Mouse (Mus musculus) stomach, postnatal 0 days (tissue): Measurements from ENCODE around the gene Tns4. TPM values are rescaled to one million over a fixed set of nuclear protein-coding genes. Genes with fewer than 3 reads are reported as not detected.

Source experiments
- ATAC-seq: fragments of 200-750 bp; cut with Nextera tagmentation; 2 replicates; pipeline ENCODE4 v1.8.0; 2017; ENCODE audit not compliant: low FRiP score, low TSS enrichment
- DNase-seq: peaks from one replicate; pipeline ENCODE4 v3.0.0-alpha.2; 2016; ENCODE audit warnings: low spot score
- H3K27ac ChIP-seq: fragments of 300-500 bp; sonication (generic); replicated peaks from 2 replicates; pipeline ENCODE4 v1.5.1; 2014; ENCODE audit warnings: mild to moderate bottlenecking, control low read depth
- H3K27me3 ChIP-seq: fragments of 300-500 bp; sonication (generic); 2 replicates; pipeline ENCODE4 v1.6.1; 2014; ENCODE audit warnings: low read length; ENCODE audit not compliant: control insufficient read depth, insufficient read depth
- H3K36me3 ChIP-seq: fragments of 300-500 bp; sonication (generic); 2 replicates; pipeline ENCODE4 v1.6.1; 2014; ENCODE audit warnings: low read length, mixed read lengths; ENCODE audit not compliant: control insufficient read depth, insufficient read depth
- H3K4me1 ChIP-seq: fragments of 300-500 bp; sonication (generic); replicated peaks from 2 replicates; pipeline ENCODE4 v1.6.1; 2014; ENCODE audit warnings: antibody characterized with exemption; ENCODE audit not compliant: control insufficient read depth, insufficient read depth
- H3K4me2 ChIP-seq: fragments of 300-500 bp; sonication (generic); replicated peaks from 2 replicates; pipeline ENCODE4 v1.6.1; 2014; ENCODE audit warnings: low read depth, mild to moderate bottlenecking, control low read depth, moderate library complexity
- H3K4me3 ChIP-seq: fragments of 300-500 bp; sonication (generic); 2 replicates; pipeline ENCODE4 v1.5.1; 2014; ENCODE audit warnings: low read depth, low read length, control low read depth
- H3K9ac ChIP-seq: fragments of 300-500 bp; sonication (generic); 2 replicates; pipeline ENCODE4 v1.6.1; 2014; ENCODE audit warnings: mild to moderate bottlenecking, low read length, control low read depth, mixed read lengths
- H3K9me3 ChIP-seq: fragments of 300-500 bp; sonication (generic); 2 replicates; pipeline ENCODE4 v1.6.1; 2016; ENCODE audit warnings: low read length; ENCODE audit not compliant: control insufficient read depth
- CTCF ChIP-seq: IDR thresholded peaks from 2 replicates; pipeline ENCODE4 v1.5.1; 2016; ENCODE audit warnings: antibody characterized with exemption, low read depth, mild to moderate bottlenecking, moderate library complexity
- EP300 ChIP-seq: optimal IDR thresholded peaks from 2 replicates; pipeline ENCODE3; 2016; ENCODE audit warnings: antibody characterized with exemption
- WGBS: fragments of 180-500 bp; shearing (Covaris S2); extraction: QIAGEN DNeasy Blood & Tissue Kit; methylation state at CpG from one replicate; pipeline ENCODE4 v1.1.7; 2014; 5-methylcytosine and 5-hydroxymethylcytosine counted together
- polyA plus RNA-seq: library from polyadenylated mRNA; unstranded; fragments of >200 nt; fragmentation: Nextera tagmentation; extraction: Ambion mirVana; gene quantifications from 2 replicates; pipeline ENCODE4 v1.2.1, GENCODE M21; 2015

The Tns4 gene
- polyA plus RNA-seq, 1 experiment from 2014 or later, result 0.82 TPM

DNA sequence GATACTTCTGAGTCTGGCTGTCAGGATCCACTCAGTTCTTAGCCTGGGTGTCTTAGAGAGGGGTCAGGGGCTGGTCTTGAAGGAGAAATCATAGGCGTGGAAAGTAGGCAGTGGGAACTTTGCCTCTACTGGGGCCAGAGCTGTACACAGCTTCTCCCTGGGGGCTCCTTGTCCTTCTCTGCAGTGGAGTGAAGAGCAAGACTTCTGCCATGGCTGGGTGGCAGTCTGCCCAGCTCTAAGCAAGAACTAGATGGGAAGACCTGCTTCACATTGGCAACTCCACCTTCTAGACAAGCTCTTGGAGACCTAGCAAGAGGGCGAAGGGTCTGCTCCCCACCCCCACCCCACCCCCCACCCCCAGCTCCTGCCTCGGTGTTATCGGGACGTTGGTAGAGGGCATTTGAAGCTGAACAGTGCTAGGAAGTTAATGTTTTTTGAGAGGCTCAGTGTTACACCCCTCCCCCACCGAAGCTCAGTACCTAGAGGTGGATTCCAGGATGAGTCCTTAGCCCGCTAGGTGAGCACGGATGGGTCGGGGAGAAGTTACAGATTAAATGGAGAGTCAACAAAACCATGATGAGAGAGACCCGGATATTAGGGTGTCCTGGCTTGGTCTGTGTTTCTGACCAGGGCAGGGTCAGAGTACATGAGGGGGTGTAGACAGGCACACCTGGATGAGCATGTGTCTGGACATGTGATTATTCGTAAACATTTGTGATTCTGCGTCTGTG is 43.8 kb downstream of the Tns4 start:
- Histone ChIP-seq H3K27me3 (no peaks in the 10 kb centered on the region), H3K36me3 (peaks cover 14% of the 10 kb centered on the region), H3K4me1 (0 out of 2 replicates have a peak, but pooled peaks cover 2% of the 10 kb centered on the region), H3K9me3 (no peaks in the 10 kb centered on the region), H3K27ac (peak overlapping the region; percentile 40; the same call in 1 of the 2 replicates), H3K4me2 (0 out of 2 replicates have a peak overlapping the region, but pooled peaks have one; percentile 11), H3K4me3 (no peak overlapping the region), H3K9ac (peak overlapping the region; percentile 35; the same call in 1 of the 2 replicates)
- DNase-seq, result no peak
- TF ChIP-seq CTCF (no peak), EP300 (no peak)
- no peak for ATAC-seq
- 54% methylated on average over 12 of the region's 12 CpGs for WGBS

DNA sequence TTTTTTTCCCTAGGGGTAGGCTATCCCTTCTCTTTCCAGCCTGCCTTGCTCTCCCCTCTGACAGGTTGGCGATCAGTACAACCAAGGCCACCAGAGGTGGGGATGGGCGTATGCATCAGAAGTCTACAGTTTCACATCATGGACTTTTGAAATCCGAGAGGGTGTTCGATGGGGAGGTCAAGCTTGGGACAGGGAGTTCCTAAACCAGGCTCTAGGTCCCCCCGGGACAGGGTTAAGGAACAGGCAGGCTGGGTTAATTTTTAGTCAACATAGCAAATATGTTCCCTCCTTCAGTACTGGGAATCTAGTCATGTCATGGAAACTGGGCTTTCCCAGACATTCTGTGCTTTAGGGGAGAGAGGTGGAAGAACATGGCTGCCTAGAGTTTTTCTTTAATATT is 44.8 kb downstream of the Tns4 start:
- 50% methylated on average over 5 of the region's 5 CpGs for WGBS
- H3K4me3 ChIP-seq, result no peak overlapping the region

DNA sequence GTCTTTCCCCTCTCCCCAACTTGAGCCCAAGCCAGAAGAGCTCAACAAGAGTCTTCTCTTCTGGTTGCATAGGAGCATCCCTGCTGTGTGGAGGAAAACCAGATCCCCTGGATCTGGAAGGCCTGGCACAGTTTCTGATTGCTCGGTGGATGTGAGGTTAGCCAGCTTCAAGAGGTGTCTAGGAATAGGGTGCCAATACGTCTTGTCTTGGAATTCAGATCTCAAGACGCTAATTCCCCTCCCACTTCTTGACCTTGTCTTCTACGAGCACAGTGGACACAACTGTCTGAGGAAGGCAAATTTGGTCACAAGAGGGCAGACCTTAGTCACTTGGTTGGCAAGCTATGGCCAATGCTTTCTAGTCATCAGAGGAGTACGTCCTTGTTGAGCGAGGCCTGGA is 45.5 kb downstream of the Tns4 start:
- 0 out of 2 replicates have a peak, but pooled peaks cover 2% of the 10 kb centered on the region for H3K4me1 ChIP-seq
- DNase-seq, result no peak
- H3K27me3 ChIP-seq, result no peaks in the 10 kb centered on the region
- no peaks in the 10 kb centered on the region for H3K9me3 ChIP-seq
- H3K36me3 ChIP-seq, result peaks cover 4% of the 10 kb centered on the region; the same call in 1 of the 2 replicates
- H3K27ac ChIP-seq, result no peak overlapping the region
- TF ChIP-seq CTCF, result peak; percentile 52
- TF ChIP-seq EP300, result no peak
- no peak for ATAC-seq
- H3K4me3 ChIP-seq, result no peak overlapping the region
- H3K9ac ChIP-seq, result no peak overlapping the region
- H3K4me2 ChIP-seq, result no peak overlapping the region
- WGBS, result 48% methylated on average over 6 of the region's 6 CpGs

More for the DNA sequence above, 44.8 kb downstream of the Tns4 start:
- Histone ChIP-seq H3K9ac (no peak overlapping the region), H3K27me3 (no peaks in the 10 kb centered on the region), H3K36me3 (peaks cover 9% of the 10 kb centered on the region), H3K9me3 (no peaks in the 10 kb centered on the region), H3K4me2 (no peak overlapping the region; the same call in 1 of the 2 replicates), H3K4me1 (0 out of 2 replicates have a peak, but pooled peaks cover 2% of the 10 kb centered on the region), H3K27ac (no peak overlapping the region)
- DNase-seq (no peak), ATAC-seq (no peak)
- TF ChIP-seq EP300, result no peak
- TF ChIP-seq CTCF, result no peak

DNA sequence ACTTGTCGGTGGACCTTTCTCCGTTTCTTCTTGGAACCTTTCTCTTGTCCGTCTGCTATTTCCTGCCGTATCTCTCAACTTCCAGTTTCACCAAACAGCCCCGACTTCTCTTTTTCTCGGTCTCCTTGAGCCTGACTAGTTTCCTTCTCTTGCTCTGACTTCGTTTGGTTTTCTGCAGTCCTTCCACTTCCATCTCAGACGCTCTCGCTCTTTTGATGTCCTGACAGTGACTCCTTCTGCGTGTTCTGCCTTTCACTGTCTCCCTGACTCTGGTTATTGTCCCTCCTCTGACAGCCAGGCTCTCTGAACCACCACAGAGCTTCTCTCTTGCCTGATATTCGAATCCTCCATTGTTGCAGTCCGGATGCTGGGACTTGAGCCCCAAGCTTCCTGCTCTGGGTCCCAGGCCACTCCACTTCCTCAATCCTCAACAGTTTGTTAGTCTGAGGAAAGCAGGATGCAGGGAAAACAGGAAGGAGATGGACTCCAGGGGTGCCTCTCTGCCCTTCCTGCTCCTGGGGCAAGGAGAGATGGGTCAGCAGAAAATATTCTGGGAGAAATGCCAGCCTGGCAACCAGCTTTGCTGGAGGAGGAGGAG is 46.2 kb downstream of the Tns4 start:
- TF ChIP-seq CTCF, result no peak
- TF ChIP-seq EP300, result no peak
- peak overlapping the region; percentile 87 for H3K4me2 ChIP-seq
- peak overlapping the region; percentile 81 for H3K27ac ChIP-seq
- peak overlapping the region; percentile 43 for H3K4me3 ChIP-seq
- ATAC-seq (no peak), DNase-seq (no peak)
- no peaks in the 10 kb centered on the region for H3K9me3 ChIP-seq
- H3K9ac ChIP-seq, result peak overlapping the region; percentile 56
- 0 out of 2 replicates have a peak, but pooled peaks cover 2% of the 10 kb centered on the region for H3K4me1 ChIP-seq
- H3K36me3 ChIP-seq, result no peaks in the 10 kb centered on the region
- WGBS, result 27% methylated on average over 12 of the region's 12 CpGs
- no peaks in the 10 kb centered on the region for H3K27me3 ChIP-seq

DNA sequence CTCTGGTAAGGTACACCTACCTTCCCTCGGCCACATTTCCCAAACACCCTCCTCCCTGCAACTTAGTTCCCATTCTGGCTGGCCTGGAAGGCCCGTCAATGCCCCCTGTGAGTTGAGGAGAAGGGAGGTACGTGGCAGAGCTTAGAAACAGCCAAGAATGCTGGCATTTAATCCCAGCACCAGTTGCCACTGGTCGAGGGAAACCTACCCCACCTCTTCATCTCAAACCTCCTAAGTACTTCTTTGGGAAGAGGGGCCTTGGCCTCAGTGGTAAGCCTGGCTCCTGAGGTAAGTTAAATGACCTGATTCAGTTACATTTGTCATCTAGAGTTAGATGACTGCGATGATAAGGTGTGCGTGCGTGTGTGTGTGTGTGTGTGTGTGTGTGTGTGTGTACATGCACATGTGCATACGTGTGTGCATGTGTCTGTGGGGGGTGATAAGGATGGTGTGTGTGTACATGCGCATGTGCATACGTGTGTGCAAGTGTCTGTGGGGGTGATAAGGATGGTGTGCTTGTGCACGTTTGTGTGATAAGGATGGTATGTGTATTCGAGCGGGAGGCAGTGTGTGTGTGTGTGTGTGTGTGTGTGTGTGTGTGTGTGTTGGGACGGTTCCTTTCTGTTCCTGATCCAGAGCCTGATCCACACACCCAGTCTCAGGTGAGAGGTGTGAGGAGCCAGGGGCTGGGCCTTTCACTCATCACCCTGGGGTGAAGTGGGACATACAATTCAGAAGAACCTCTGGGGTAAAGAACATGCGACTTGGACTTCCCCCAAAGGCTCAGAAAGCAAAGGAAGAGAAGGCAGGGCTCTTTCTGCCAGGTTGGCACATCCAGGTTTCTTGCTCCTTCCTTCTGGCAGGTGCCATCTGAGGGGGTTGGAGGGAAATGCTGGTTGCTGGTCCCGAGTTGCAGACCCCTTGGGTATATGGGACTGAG is 47.0 kb downstream of the Tns4 start:
- H3K9me3 ChIP-seq, result no peaks in the 10 kb centered on the region
- peak overlapping the region; percentile 81 for H3K27ac ChIP-seq
- no peaks in the 10 kb centered on the region for H3K36me3 ChIP-seq
- H3K4me1 ChIP-seq, result 0 out of 2 replicates have a peak, but pooled peaks cover 2% of the 10 kb centered on the region
- DNase-seq (no peak), ATAC-seq (no peak)
- TF ChIP-seq CTCF, result no peak
- no peak for TF ChIP-seq EP300
- H3K4me3 ChIP-seq, result peak overlapping the region; percentile 43
- WGBS, result 22% methylated on average over 16 of the region's 16 CpGs
- peak overlapping the region; percentile 67 for H3K9ac ChIP-seq
- H3K4me2 ChIP-seq, result peak overlapping the region; percentile 87
- no peaks in the 10 kb centered on the region for H3K27me3 ChIP-seq
